Mouse (Mus musculus) kidney, adult 2 months (tissue): ENCODE data around the gene Rcn3.

Experiments used
- CTCF ChIP-seq: fragments of 200-500 bp; conservative IDR thresholded peaks from 2 replicates; pipeline ENCODE4 v1.5.1; 2011; ENCODE audit warnings: low read depth, mild to moderate bottlenecking, control low read depth, low read length, moderate library complexity, mixed read lengths; ENCODE audit not compliant: insufficient read depth, insufficient read length
- POLR2A ChIP-seq: fragments of 200-500 bp; IDR thresholded peaks from one replicate; pipeline ENCODE4 v1.6.1; 2011; ENCODE audit warnings: low read depth, low read length, control low read depth

- TF ChIP-seq CTCF (peak; percentile 95), POLR2A (no peak)
These were observed 44.1 kb upstream of the Rcn3 start, which contains the start of the genes Gm45713 and Flt3l for GRCm38 (mm10) chr7:45135993-45136567.
